Mouse (Mus musculus) Patski (cell line): ENCODE measurements at regions not wholly inside any gene's neighbourhood (a gene's known extent, or its start where the extent isn't known, plus 50 kb on each side); places are given as distances from the start of the nearest gene placed in this dataset.

ENCODE experiments used
- ATAC-seq: fragments of 100-300 bp; one replicate; pipeline ENCODE4 v1.8.0; 2021
- CTCF ChIA-PET: fragments of 350-600 bp; sonication (Branson Sonifier 250); formaldehyde crosslinking; loops from one replicate; lab custom pipeline; 2022; ENCODE audit warnings: inconsistent platforms; lab: Charles Lee
- POLR2A ChIA-PET: fragments of 350-600 bp; sonication (Branson Sonifier 250); formaldehyde crosslinking; loops from one replicate; lab custom pipeline; 2022; ENCODE audit warnings: antibody characterized with exemption, inconsistent platforms; lab: Charles Lee
- DNase-seq: peaks from one replicate; pipeline ENCODE4 v3.0.0-alpha.2; 2011; ENCODE audit warnings: low read depth, low spot score
- H3K27me3 ChIP-seq: fragments of 371-371 bp; one replicate; pipeline ENCODE4 v1.5.1; 2021
- CTCF ChIP-seq: fragments of 100-300 bp; IDR thresholded peaks from one replicate; pipeline ENCODE4 v1.5.1; 2021
- in situ Hi-C: fragments of 300-500 bp; cut with MboI; formaldehyde crosslinking; loops from 3 replicates; pipeline ENCODE4 v1.11.1; 2018; ENCODE audit warnings: low pct_unique_long_range_greater_than_20kb, mixed read lengths

DNA sequence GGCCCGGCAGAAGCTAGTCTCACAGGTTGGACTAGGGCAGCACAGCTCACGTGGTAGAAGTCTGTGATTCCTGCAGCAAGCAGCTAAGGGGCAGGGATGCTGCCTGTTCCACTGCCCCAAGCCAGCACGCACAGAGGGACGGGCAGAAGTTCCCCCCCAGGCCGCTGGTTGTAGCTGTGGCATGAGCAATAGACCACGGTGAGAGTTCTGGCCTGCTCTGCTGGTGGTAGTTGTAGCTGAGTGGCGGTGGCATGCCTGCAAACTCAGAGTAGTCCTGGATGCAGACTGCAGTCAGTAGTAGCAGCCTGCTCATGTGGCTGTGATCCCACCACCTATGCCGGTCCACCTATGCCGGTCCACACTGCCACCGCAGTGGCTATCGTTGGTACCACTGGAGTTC lies 71.5 kb upstream of the Rpl39l start:
- ATAC-seq (no peak), DNase-seq (no peak)
- POLR2A ChIA-PET = no interaction called here
- in situ Hi-C loops = no loop called here
- no peak for TF ChIP-seq CTCF
- H3K27me3 ChIP-seq = no peaks in the 10 kb centered on the region
- CTCF ChIA-PET = no interaction called here

DNA sequence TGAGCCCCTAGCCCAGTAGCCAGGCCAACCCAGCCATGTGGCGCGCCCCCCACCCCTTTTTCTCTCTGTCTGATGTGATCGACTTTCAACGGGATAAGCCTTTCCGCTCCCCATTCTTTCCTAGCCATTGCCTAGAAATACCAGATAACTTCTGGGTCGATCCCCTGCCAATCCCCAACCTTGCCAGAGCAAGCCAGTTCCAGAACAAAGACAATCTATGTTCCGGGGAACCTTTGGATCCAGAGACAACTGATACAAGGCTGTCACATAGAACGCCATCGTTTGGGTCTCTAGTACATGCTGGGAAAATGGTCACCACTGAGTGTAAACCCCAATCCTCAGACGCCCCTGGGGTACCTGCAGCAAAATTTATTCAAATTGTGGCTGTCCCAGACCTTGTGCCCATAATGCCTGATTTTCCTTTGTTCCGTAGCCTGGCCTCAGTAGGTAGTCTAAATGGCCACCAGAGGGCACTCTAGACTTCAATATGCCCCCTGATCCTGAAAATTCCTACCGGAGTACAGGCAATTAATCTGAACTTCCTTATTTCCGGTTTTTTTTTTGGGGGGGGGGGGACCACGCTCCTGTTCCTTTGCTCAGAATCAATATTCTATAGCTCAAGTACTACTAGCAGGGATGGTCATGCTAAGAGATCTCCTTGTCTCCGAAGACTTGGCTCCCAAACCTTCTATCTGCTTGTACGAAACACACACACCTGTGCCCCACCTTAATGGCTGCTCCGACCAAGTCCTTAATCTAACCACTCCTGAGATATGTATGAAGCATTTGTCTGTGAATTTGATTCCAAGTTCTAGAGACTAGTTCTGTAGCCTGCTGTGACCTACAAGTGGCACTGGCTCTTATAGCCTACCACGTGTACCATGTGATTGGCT lies 81.3 kb upstream of the Rpl39l start:
- POLR2A ChIA-PET = interaction anchor here (0.6 kb wide), 1 partner anchor 1119 kb away, joined by 3 read pairs; no protein-coding TSS in a partner anchor
- DNase-seq = no peak
- CTCF ChIA-PET = no interaction called here
- H3K27me3 ChIP-seq = peaks cover 5% of the 10 kb centered on the region
- in situ Hi-C loops = loop anchor here (10.0 kb wide), 2 partner anchors 306 to 426 kb away; partner anchors contain the start of gene Tekt5
- peak; percentile 73 for TF ChIP-seq CTCF
- ATAC-seq = peak; percentile 39

DNA sequence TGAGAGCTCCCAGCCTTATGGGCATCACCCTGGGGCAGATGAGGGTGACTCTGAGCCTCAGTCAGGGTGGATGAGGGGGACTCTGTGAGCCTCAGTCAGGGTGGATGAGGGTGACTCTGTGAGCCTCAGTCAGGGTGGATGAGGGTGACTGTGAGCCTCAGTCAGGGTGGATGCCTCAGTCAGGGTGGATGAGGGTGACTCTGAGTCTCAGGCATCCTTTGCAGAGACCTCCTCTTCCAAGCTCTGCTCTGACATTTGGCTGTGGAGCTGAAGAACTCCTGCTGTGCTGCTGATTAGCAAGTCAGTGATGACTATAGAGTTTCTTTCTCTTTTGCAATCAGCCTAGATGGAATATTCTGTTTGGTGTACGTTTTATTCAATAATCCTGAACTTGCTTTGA lies 83.7 kb upstream of the Rpl39l start:
- H3K27me3 ChIP-seq = peaks cover 5% of the 10 kb centered on the region
- TF ChIP-seq CTCF = no peak
- ChIA-PET POLR2A (no interaction called here), CTCF (no interaction called here)
- DNase-seq = no peak
- no peak for ATAC-seq
- in situ Hi-C loops = loop anchor here (10.0 kb wide), 2 partner anchors 308 to 428 kb away; partner anchors contain the start of gene Tekt5

DNA sequence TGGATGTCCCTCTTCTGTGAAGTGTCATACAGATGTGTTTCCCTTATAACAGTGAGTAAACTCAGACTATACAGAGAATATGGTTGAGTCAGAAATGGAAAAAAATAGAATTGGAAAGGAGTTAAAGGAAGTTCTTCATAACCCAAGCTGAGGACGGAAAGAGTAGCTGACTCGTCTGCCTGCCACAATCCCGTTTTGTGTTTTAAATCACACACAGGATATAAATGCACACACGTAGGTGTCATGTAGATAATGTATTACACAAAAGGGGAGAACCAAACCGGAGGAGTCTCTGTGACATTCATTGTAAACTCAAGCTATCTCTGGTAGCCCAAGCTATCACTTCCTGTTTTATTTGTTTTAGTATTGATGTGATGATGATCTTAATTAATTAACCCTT lies 84.6 kb upstream of the Rpl39l start:
- CTCF ChIA-PET = no interaction called here
- TF ChIP-seq CTCF = no peak
- POLR2A ChIA-PET = no interaction called here
- DNase-seq = no peak
- H3K27me3 ChIP-seq = peaks cover 5% of the 10 kb centered on the region
- in situ Hi-C loops = loop anchor here (10.0 kb wide), 2 partner anchors 309 to 429 kb away; partner anchors contain the start of gene Tekt5
- no peak for ATAC-seq

DNA sequence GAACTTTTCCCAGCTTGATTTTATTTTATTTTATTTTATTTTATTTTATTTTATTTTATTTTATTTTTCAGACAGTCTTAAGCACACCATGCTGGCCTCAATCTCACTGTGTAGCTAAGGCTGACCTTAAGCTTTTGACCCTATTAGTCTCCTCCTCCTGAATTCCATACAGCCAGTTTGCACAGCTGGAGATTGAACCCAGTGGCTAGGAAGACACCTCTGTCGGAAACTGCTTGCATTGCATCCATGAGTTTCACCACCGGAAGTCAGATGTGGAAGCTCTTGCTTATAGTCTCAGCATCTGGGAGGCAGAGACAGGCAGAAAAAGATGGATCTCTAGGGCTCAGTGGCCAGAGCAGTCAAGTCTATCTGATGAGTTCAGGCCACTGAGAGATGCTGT lies 86.4 kb upstream of the Grin2a start:
- ChIA-PET POLR2A (no interaction called here), CTCF (interaction anchor here (1.1 kb wide), 1 partner anchor 8 kb away, joined by 3 read pairs; no protein-coding TSS in a partner anchor)
- ATAC-seq (no peak), DNase-seq (no peak)
- H3K27me3 ChIP-seq = no peaks in the 10 kb centered on the region
- no peak for TF ChIP-seq CTCF
- in situ Hi-C loops = loop anchor here (10.0 kb wide), 2 partner anchors 313 to 433 kb away; partner anchors contain the start of gene Tekt5

DNA sequence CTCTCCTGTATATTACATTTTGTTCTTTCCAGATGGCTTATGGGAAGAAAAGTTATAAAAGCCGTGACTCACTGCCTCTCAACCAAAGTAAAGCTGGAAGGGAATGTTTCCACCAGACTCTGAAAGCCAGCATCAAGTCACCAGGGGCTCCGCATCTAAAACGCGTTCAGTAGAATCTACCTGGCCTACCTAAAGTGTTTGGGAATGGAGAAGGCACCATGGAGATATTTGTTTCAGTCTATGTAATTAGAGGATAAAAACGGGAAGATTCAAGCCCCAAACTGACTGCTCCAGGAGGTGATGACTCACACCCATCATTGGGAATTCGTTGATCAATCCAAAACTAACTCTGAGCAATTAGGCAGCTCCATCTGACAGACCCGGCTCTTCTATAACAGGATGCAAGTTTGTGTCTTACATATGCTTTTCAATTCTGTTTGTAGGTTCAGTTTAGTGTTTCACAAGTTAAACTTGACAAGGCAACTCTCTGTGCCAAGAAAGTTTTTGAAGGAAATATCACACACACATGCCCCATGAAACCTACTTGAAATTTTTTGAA lies 84.8 kb upstream of the Grin2a start:
- DNase-seq (no peak), ATAC-seq (no peak)
- no peaks in the 10 kb centered on the region for H3K27me3 ChIP-seq
- in situ Hi-C loops = loop anchor here (10.0 kb wide), 2 partner anchors 315 to 435 kb away; partner anchors contain the start of gene Tekt5
- ChIA-PET CTCF (no interaction called here), POLR2A (no interaction called here)
- TF ChIP-seq CTCF = no peak

DNA sequence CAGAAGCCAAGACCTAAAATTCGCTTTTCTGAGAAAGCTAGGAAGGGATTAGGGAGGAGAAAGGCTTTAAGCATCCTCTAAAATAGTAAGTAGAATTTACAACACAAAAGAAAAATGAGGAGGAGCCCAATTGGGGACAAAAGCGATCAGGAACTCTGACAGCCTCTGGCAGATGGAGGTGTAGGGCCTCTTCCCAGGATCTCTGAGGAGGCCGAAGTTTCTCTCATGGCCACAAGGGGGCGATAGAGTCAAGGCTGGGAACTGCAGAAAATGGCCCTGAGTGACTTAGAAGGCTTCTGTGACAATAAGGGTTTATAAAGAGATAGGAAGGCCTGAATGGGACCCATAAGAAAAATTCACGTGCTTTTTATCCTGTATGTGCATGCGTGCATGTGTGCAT lies 77.8 kb upstream of the Grin2a start:
- ChIA-PET POLR2A (no interaction called here), CTCF (interaction anchor here (1.5 kb wide), 1 partner anchor 9 kb away, joined by 3 read pairs; no protein-coding TSS in a partner anchor)
- TF ChIP-seq CTCF = peak; percentile 79
- ATAC-seq (no peak), DNase-seq (peak; percentile 20)
- in situ Hi-C loops = no loop called here
- H3K27me3 ChIP-seq = no peaks in the 10 kb centered on the region

DNA sequence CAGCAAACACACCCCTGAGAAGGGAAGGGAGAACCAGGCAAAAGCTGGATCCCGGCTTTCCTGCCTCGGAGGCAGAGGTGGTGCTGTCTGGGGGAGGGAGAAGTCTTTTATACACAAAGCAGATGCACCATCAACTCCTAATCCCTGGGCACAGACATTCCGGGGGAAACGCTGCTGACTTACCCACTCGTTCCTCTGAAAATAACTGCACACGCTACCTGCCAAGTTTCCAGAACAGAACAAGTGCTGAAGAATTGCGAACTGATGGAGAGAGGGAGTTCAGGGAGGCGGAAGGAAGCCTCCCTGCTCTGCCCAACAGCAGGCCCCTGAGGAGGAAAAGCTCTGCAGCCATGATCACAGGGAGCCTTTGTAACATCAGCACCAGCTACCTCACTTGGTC lies 68.1 kb upstream of the Grin2a start:
- DNase-seq (no peak), ATAC-seq (no peak)
- ChIA-PET CTCF (no interaction called here), POLR2A (no interaction called here)
- in situ Hi-C loops = no loop called here
- TF ChIP-seq CTCF = no peak
- H3K27me3 ChIP-seq = peaks cover 7% of the 10 kb centered on the region

DNA sequence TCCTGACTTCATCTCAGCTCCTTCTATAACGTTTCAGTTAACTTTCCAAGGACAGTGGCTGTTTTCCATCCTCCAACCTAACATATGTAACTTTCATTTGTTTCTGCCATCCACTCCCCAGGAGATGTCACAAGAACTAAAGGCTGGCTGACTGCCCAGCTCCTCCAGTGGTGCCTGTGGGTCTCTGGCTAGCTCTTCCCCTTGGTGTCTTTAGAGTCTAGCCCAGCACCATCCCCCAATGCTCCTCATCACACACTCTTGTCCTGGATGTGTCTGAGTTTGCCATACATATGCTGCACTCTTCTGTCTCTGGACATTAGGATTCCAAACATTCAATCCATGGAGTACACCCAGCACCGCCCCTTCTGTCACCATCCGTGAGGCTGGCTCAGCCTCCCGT lies 62.7 kb upstream of the Grin2a start:
- no peak for ATAC-seq
- H3K27me3 ChIP-seq = peaks cover 7% of the 10 kb centered on the region
- ChIA-PET CTCF (no interaction called here), POLR2A (no interaction called here)
- in situ Hi-C loops = no loop called here
- TF ChIP-seq CTCF = no peak
- no peak for DNase-seq
